Mouse (Mus musculus): ENCODE measurements around the gene Cyp17a1. TPM values are rescaled to one million over a fixed set of nuclear protein-coding genes. Genes with fewer than 3 reads are reported as not detected.

The Cyp17a1 gene
- polyA plus RNA-seq, 1 experiment, result 174 TPM

DNA sequence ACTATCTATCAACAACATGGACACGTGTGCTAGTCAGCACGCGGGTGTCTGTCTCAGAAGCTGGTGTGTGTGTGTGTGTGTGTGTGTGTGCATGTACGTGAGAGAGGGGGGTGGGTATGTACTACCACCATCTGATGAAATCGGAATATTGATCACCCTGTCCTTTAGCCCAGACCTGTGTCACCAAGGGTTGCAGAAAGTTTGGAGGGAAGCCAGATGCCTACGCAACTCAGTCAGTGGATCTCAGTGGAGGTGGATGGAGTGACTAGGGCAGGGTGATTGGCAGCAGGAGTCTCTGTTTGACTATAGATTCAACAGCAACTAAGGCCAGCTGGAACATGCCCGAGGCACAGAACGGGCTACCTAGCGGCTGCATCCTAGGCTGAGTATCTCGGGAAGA, 4.7 kb downstream of the Cyp17a1 start:
- Histone ChIP-seq H3K4me1 (ENCODE audit: control insufficient read depth, insufficient read depth, low read length) (peaks cover 5% of the 10 kb centered on the region), H3K4me3 (ENCODE audit: control insufficient read depth, low read depth, low read length) (no peak overlapping the region), H3K27ac (ENCODE audit: control insufficient read depth, insufficient read depth, low read depth, low read length) (no peak overlapping the region), H3K36me3 (ENCODE audit: control insufficient read depth, insufficient read depth, low read length) (no peaks in the 10 kb centered on the region), H3K27me3 (ENCODE audit: control insufficient read depth, insufficient read depth, low read length) (no peaks in the 10 kb centered on the region)
- TF ChIP-seq CTCF (IDR thresholded peaks at IDR 0.05; ENCODE audit: control insufficient read depth, insufficient read depth, insufficient replicate concordance, low read depth, low read length) (no peak), POLR2A (IDR thresholded peaks at IDR 0.05; ENCODE audit: control insufficient read depth, low read depth, low read length) (no peak)

GRCm38 (mm10) chr19:46667300-46667699, 5.7 kb downstream of the Cyp17a1 start:
- Histone ChIP-seq H3K4me1 (ENCODE audit: control insufficient read depth, insufficient read depth, low read length) (peaks cover 5% of the 10 kb centered on the region), H3K27me3 (ENCODE audit: control insufficient read depth, insufficient read depth, low read length) (no peaks in the 10 kb centered on the region), H3K27ac (ENCODE audit: control insufficient read depth, insufficient read depth, low read depth, low read length) (no peak overlapping the region), H3K36me3 (ENCODE audit: control insufficient read depth, insufficient read depth, low read length) (no peaks in the 10 kb centered on the region), H3K4me3 (ENCODE audit: control insufficient read depth, low read depth, low read length) (no peak overlapping the region)
- no peak for TF ChIP-seq CTCF (IDR thresholded peaks at IDR 0.05; ENCODE audit: control insufficient read depth, insufficient read depth, insufficient replicate concordance, low read depth, low read length)
- TF ChIP-seq POLR2A (IDR thresholded peaks at IDR 0.05; ENCODE audit: control insufficient read depth, low read depth, low read length), result no peak

DNA sequence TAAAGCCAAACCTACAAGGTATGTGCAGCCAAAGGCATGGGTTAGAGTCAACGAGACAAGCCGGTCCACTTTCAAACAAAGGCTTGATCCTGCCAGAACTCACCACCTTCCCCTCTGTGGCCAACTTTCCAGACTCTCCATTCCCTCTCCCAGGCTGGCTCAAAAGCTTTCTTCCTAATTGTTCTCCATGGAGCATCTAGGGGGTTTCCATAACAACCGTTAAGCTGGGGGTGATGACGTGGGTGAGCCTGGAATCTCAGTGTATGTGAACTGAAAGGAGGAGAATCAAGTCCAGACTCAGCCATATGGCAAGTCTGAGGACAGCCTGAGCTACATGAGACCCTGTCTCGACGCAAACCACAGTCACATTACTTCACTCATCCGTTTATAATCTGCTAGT, 7.5 kb downstream of the Cyp17a1 start:
- no peak overlapping the region for H3K27ac ChIP-seq (ENCODE audit: control insufficient read depth, insufficient read depth, low read depth, low read length)

GRCm38 (mm10) chr19:46662784-46663183, 10.2 kb downstream of the Cyp17a1 start:
- peaks cover 5% of the 10 kb centered on the region for H3K4me1 ChIP-seq (ENCODE audit: control insufficient read depth, insufficient read depth, low read length)
- no peak for TF ChIP-seq CTCF (IDR thresholded peaks at IDR 0.05; ENCODE audit: control insufficient read depth, insufficient read depth, insufficient replicate concordance, low read depth, low read length)
- TF ChIP-seq POLR2A (IDR thresholded peaks at IDR 0.05; ENCODE audit: control insufficient read depth, low read depth, low read length), result no peak
- no peak overlapping the region for H3K27ac ChIP-seq (ENCODE audit: control insufficient read depth, insufficient read depth, low read depth, low read length)
- no peaks in the 10 kb centered on the region for H3K27me3 ChIP-seq (ENCODE audit: control insufficient read depth, insufficient read depth, low read length)
- H3K4me3 ChIP-seq (ENCODE audit: control insufficient read depth, low read depth, low read length), result no peak overlapping the region
- H3K36me3 ChIP-seq (ENCODE audit: control insufficient read depth, insufficient read depth, low read length), result no peaks in the 10 kb centered on the region

More for the DNA sequence above, 7.5 kb downstream of the Cyp17a1 start:
- Histone ChIP-seq H3K27me3 (ENCODE audit: control insufficient read depth, insufficient read depth, low read length) (no peaks in the 10 kb centered on the region), H3K36me3 (ENCODE audit: control insufficient read depth, insufficient read depth, low read length) (no peaks in the 10 kb centered on the region), H3K4me3 (ENCODE audit: control insufficient read depth, low read depth, low read length) (peak overlapping the region; percentile 44), H3K4me1 (ENCODE audit: control insufficient read depth, insufficient read depth, low read length) (peaks cover 5% of the 10 kb centered on the region)
- no peak for TF ChIP-seq CTCF (IDR thresholded peaks at IDR 0.05; ENCODE audit: control insufficient read depth, insufficient read depth, insufficient replicate concordance, low read depth, low read length)
- TF ChIP-seq POLR2A (IDR thresholded peaks at IDR 0.05; ENCODE audit: control insufficient read depth, low read depth, low read length), result no peak

DNA sequence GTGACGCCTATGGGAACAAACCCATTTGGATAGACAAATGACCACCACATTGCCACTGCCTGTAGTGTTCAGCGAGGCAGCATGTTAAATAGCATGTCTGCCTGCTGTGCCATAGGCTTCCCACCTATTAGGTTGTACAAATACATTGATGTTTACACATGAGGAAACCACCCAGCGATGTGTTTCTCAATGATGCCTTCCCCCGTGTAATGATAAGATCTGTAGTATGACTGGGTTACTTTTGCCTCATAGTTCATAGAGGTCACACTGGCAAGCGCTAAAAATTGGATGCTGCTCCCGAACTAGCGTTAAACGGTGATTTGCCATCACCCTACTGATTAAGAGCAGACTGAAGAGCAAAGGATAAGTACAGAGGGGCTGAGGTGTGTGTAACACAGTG, 10.8 kb downstream of the Cyp17a1 start:
- Histone ChIP-seq H3K36me3 (ENCODE audit: control insufficient read depth, insufficient read depth, low read length) (no peaks in the 10 kb centered on the region), H3K4me1 (ENCODE audit: control insufficient read depth, insufficient read depth, low read length) (peaks cover 5% of the 10 kb centered on the region), H3K27me3 (ENCODE audit: control insufficient read depth, insufficient read depth, low read length) (no peaks in the 10 kb centered on the region), H3K4me3 (ENCODE audit: control insufficient read depth, low read depth, low read length) (no peak overlapping the region), H3K27ac (ENCODE audit: control insufficient read depth, insufficient read depth, low read depth, low read length) (no peak overlapping the region)
- TF ChIP-seq CTCF (IDR thresholded peaks at IDR 0.05; ENCODE audit: control insufficient read depth, insufficient read depth, insufficient replicate concordance, low read depth, low read length), result no peak
- no peak for TF ChIP-seq POLR2A (IDR thresholded peaks at IDR 0.05; ENCODE audit: control insufficient read depth, low read depth, low read length)

DNA sequence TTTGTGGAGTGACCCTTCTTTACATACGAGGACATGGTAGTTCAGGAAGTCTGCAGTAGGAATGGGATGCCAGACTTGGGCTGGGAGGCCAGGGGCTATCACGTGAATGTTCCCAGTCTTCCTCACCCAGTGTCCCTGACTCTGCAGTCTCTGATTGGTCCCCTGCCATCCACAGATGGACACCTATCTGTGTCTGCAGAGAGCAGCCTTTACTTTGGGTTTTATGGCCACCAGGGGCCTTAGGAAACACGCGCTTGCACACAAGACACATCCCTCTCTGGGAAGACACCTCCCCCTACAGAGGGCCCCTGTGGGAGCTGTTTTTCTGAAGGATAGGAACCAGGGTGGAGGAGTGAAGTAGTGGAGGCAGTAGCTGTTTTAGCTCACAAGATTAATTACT, 11.5 kb downstream of the Cyp17a1 start:
- Histone ChIP-seq H3K36me3 (ENCODE audit: control insufficient read depth, insufficient read depth, low read length) (no peaks in the 10 kb centered on the region), H3K27me3 (ENCODE audit: control insufficient read depth, insufficient read depth, low read length) (no peaks in the 10 kb centered on the region), H3K27ac (ENCODE audit: control insufficient read depth, insufficient read depth, low read depth, low read length) (no peak overlapping the region), H3K4me1 (ENCODE audit: control insufficient read depth, insufficient read depth, low read length) (peaks cover 5% of the 10 kb centered on the region), H3K4me3 (ENCODE audit: control insufficient read depth, low read depth, low read length) (no peak overlapping the region)
- TF ChIP-seq POLR2A (IDR thresholded peaks at IDR 0.05; ENCODE audit: control insufficient read depth, low read depth, low read length) (no peak), CTCF (IDR thresholded peaks at IDR 0.05; ENCODE audit: control insufficient read depth, insufficient read depth, insufficient replicate concordance, low read depth, low read length) (no peak)

- H3K27me3 ChIP-seq (ENCODE audit: control insufficient read depth, insufficient read depth, low read length), result no peaks in the 10 kb centered on the region
- H3K4me1 ChIP-seq (ENCODE audit: control insufficient read depth, insufficient read depth, low read length), result no peaks in the 10 kb centered on the region
- no peak overlapping the region for H3K27ac ChIP-seq (ENCODE audit: control insufficient read depth, insufficient read depth, low read depth, low read length)
- H3K36me3 ChIP-seq (ENCODE audit: control insufficient read depth, insufficient read depth, low read length), result no peaks in the 10 kb centered on the region; the same call in 1 of the 2 replicates
- no peak overlapping the region for H3K4me3 ChIP-seq (ENCODE audit: control insufficient read depth, low read depth, low read length)
- TF ChIP-seq CTCF (IDR thresholded peaks at IDR 0.05; ENCODE audit: control insufficient read depth, insufficient read depth, insufficient replicate concordance, low read depth, low read length), result no peak
Observed at GRCm38 (mm10) chr19:46658851-46659250, 14.1 kb downstream of the Cyp17a1 start.

DNA sequence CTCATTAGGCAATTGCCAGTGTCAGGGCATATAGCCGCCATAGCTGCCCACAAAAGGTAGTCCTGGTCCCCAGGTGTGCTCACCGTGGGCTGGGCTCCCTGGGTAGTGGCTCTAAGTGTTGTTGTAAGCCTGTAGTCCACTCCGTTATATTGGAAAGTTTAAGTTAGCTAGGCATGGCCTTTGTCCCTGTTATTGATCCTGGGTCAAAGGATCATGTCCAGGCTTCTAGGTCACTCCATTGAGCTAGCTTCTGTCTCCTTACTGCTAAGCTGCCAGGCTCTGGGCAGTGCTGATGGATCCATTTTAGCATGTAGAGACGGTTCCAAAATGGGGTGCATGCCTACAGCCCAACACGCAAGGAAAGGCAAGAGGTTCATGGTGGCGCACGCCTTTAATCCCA, 14.6 kb downstream of the Cyp17a1 start:
- Histone ChIP-seq H3K4me3 (ENCODE audit: control insufficient read depth, low read depth, low read length) (no peak overlapping the region), H3K27me3 (ENCODE audit: control insufficient read depth, insufficient read depth, low read length) (no peaks in the 10 kb centered on the region), H3K27ac (ENCODE audit: control insufficient read depth, insufficient read depth, low read depth, low read length) (no peak overlapping the region), H3K4me1 (ENCODE audit: control insufficient read depth, insufficient read depth, low read length) (no peaks in the 10 kb centered on the region), H3K36me3 (ENCODE audit: control insufficient read depth, insufficient read depth, low read length) (no peaks in the 10 kb centered on the region; the same call in 1 of the 2 replicates)
- TF ChIP-seq POLR2A (IDR thresholded peaks at IDR 0.05; ENCODE audit: control insufficient read depth, low read depth, low read length), result no peak
- TF ChIP-seq CTCF (IDR thresholded peaks at IDR 0.05; ENCODE audit: control insufficient read depth, insufficient read depth, insufficient replicate concordance, low read depth, low read length), result no peak

Measured in testis, adult 2 months (tissue).